Mouse (Mus musculus) stomach, postnatal 0 days (tissue): ENCODE results near the gene Itga9.

ENCODE experiments used
- CTCF ChIP-seq: IDR thresholded peaks from 2 replicates; pipeline ENCODE4 v1.5.1; 2016; ENCODE audit warnings: antibody characterized with exemption, low read depth, mild to moderate bottlenecking, moderate library complexity
- EP300 ChIP-seq: optimal IDR thresholded peaks from 2 replicates; pipeline ENCODE3; 2016; ENCODE audit warnings: antibody characterized with exemption

DNA sequence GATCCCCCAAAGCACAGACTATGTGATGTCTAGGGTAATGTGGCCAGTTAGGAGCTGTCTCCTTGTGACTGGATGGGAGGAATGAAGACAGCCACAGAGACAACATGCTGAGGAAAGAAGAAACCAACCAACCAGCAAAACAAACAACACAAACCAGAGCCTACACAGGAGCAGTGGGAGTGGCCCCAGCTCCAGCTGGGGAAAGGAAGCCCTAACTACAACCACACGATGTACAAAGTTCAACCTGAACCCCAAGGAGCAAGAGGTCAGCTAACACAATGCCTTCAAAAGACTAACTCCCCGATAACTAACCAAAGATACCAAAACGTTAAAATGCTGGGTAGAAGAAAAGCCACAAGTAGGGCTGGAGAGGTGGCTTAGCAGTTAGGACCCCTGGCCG is 19.4 kb upstream of the Itga9 start:
- TF ChIP-seq CTCF (no peak), EP300 (no peak)
